Mouse (Mus musculus) monocyte, adult 5-6 weeks (primary cell): ENCODE measurements around the gene Chtf18. TPM values are rescaled to one million over a fixed set of nuclear protein-coding genes. Genes with fewer than 3 reads are reported as not detected.

Experiments used
- ATAC-seq: fragments of 153-309, 156-312 bp; replicated peaks from 2 replicates; pipeline ENCODE4 v1.8.0; 2017; ENCODE audit warnings: mild to moderate bottlenecking; ENCODE audit not compliant: low TSS enrichment, insufficient number of reproducible peaks, severe bottlenecking, poor library complexity, low FRiP score
- total RNA-seq: library from RNA; stranded (forward); fragments of 200-1000, 200-491, 200-594 nt; gene quantifications from 3 replicates; pipeline ENCODE4 v1.2.3, GENCODE M21; 2017

The Chtf18 gene
- 1.1 to 5.0 TPM (median 3.0 TPM) in 3 replicates for total RNA-seq

DNA sequence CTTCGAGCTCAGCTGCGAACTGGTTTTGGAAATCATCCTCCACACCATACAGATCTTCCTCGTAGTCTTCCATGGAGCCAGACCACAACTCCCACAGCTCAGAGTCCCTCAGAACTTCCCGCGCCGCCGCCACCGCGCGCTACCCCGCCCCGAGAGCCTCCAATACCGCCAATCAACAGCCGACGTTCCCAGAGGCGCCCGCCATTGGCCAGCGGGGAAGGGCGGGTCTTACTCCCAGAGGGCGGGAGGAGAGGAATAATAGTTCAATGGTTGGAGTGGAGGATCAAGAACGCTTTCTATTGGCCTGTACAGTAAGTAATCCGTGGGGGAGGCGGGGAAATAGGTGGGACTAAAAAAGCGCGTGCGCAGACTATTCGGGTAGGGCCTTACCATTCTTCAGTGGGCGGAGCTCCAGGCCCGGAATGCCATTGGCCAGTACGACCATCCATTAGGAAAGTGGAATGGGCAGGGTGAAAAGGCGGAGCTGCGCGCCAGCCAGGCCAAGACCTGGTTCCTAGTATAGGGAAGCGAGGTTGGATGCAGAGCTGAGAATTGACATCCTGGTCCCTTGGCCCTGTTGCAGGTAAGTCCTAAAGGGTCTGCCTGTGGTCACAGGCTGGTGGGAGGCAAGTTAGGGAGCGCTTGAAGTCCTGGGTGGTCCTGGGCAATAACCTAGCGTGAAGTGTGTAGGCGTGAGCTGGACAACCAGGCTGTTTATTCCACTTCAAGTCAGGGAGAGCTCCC, at the start of gene Chtf18, which contains the start of gene Rpusd1:
Chtf18 (minus strand) TSS at position 155 of the 744 bp plus-strand sequence.
Rpusd1 (plus strand) TSS at position 406 of the 744 bp plus-strand sequence.
- ATAC-seq, result peak; percentile 92

DNA sequence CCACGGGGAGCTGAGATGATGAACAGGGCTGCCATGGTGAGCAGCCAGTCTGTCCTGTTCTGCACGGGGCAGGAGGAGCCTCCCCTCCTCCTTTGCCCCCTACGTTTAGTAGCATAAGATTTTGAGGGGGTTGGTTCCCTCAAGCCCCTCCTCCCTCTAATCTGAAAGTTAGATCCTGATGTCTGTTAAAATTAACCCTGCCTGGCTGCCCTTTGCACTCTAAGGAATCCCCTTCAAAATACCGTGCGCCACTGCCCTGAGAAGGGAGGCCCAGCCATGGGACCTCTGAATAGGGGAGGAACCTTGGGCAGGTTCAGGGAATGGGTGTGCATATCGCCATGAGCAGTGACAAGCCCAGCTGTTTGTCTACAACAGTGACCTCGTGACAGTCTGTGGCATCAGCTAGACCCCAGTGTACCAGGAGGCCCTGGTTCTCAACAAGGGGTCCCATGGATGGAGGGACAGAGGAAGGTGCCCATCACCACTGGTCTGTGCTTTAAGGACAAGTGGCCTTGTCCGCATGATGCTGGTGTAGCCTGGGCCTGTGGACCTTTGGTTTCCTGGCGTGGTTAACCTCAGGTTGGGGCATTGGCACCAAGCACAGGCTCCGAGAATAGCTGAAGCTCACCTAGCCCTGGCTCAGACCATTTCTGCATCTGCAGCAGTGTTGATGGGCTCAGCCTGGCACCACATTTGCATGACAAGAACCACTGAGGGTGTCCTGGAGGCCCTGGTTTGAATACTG, 48.3 kb upstream of the Chtf18 start:
- ATAC-seq, result no peak

DNA sequence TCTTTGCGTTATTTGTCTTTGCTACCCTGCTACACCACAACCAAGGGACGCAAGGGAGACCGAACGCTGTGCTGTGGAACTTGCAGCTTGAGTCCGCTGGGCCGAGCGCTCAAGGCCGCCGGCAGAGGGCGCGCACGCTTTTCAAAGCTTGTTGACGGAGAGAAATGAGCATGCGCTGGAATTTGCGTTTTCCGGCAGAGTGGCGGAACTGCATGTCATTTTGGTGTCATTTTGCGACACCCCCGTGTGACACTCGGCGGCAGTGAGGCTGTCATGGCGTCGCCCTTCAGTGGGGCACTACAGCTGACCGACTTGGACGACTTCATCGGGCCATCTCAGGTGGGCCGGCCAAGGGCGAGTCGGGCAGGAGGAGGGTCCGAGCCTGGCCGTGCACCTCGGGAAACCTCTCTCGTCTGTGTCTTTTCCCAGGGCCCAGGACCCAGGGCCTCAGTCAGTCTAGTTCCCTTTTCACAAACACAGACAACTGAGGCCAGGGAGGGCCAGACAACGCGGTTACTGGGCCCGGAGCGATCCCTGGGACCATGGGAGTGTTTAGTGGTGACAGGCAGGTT, 46.4 kb upstream of the Chtf18 start, which contains the start of gene Narfl:
Narfl (plus strand) TSS at position 228 of the 572 bp plus-strand sequence.
- ATAC-seq, result peak; percentile 97

DNA sequence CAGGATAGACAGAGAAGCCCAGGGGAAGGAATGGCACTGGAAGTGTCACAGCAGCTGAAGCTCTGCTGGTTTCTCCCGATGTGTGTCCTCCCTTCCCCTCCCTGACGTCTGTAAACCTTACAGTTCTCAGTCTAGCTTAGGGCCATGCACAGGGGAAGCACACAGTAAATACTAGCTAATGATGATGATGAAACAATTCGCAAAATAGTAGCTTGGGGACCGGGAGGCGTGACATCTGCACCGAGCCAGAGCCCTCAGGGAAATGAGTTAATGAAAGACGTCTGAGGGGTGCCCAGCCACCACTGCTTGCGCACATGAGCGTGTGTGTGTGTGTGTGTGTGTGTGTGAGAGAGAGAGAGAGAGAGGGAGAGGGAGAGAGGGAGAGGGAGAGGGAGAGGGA, 42.1 kb upstream of the Chtf18 start:
- no peak for ATAC-seq

DNA sequence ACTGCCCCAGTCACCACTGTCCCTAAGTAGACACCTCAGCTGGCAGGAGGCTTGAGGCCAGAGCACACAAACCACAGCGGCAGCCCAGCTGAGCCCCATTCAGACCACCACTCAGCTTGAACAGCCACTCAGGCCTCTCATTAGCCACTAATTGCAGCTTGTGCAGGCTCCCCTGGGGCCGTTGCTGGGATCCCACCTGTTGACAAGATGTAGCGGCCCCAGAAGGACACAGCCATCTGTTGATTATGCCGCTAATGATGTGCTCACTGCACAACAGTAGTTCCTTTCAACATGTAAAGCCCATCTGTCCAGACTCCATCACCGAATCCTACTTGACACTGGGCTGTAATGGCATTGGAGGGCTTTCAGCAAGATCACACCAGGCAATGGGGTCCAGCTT, 38.7 kb upstream of the Chtf18 start:
- no peak for ATAC-seq

DNA sequence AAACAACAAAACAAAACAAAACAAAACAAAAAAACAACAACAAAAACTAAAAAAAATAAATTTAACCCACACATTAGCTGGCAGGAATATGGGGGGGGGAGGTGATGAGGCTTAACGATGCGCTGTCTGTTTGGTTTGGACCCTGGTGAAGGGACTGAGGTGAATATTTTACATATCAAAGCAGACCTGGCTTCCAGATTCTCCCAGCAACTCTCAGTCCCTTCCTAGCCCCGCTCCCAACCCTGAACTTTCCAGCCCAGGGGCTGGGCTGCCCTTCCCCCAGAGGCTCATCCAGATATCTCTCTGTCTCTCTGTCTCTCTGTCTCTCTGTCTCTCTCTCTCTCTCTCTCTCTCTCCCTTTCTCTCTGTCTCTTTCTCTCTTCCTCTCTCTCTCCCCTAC, 35.4 kb upstream of the Chtf18 start:
- no peak for ATAC-seq

DNA sequence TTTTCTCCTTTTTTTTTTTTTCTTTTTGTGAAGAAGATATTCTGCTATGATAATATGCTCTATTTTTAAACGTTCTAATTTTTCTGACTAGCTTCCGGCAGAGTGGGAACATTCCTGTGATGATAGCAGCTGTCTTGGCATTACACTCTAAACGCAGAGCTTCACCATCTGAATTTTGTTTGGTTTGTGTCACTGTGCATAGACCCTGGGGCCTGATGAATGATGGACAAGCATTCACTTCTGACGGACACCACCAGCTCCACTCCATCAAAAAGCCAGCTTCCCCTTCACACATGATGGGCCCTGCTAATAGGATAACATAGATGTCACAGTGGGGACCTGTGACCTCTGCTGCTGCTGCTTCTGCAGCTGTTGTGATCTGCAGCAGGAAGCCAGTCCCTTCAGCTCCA, 34.3 kb upstream of the Chtf18 start:
- ATAC-seq, result no peak

DNA sequence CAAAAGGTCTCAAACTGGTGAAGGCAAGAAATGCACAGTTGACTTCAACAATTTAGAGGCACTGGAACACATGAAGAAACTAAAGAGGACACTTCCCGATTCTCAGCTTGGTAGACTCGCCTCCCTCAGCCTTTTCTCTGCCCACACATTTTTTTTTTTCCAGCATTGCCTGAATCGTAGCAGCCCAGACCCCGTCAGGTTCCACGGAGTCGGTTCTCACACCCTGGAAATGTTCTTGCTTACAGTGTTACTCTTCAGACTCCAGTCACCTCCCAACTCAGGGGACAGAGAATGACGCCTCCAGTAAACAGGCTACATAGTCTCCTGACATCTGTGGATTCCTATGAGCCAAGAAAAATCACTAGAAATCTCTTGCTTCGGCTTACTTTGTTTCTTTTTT, 32.9 kb upstream of the Chtf18 start:
- ATAC-seq, result no peak

DNA sequence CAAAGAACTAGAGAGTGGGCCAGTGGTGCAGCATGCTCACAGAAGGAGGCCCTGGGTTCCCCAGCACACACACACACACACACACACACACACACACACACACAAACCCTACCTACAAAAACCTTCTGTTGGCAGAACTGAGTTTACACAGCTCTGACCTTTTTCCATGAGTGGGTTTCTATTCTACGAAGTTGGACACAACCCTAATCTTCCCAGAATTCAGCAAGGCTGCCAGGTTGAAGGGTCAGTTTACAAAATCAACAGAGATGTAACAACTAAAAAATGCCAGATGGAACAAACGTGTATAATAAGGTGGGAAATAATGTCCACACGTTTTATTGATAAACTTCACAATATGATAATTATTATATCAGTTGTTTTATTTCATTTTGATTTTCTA, 30.5 kb upstream of the Chtf18 start:
- ATAC-seq, result no peak

DNA sequence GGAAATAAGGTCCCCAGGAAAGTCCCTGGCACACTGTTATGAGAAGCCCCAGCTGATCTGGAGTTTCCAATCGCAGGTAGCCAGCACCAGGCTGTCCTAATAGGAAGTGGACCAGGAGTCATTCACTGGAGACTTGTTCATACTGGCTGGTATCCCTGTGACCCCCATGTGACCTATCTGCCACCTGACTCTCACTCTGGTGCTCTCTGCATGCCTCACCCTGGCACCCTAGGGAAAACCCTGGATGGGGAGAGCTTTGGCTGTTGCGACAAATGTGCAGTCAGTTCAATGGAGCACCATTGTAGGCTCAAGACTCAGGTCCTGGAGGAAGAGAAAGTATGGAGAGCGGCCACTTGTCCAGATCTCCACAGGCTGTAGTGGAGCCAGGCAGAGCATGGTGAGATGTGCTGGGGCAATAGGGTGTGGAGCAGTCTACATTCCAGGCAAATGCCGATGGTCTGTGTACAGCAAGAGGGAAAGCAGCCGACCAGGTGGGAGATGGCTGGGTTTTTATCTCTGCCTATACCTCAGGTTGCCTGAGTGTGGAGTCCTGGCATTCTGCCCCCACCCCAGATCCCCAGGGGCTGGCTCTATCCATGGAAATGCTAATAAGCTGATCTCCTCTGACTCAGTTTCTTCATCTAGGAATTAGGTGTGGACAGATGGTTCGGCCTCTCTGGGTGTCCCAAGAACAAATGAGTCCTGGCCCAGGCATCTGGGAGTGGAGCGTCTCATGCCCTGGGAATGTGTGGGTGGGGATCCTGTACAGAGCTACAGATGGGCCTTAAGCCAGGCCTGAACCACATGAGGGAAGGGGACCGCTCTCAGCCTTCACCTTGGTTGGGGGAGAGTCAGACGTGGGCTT, 29.4 kb upstream of the Chtf18 start:
- no peak for ATAC-seq

DNA sequence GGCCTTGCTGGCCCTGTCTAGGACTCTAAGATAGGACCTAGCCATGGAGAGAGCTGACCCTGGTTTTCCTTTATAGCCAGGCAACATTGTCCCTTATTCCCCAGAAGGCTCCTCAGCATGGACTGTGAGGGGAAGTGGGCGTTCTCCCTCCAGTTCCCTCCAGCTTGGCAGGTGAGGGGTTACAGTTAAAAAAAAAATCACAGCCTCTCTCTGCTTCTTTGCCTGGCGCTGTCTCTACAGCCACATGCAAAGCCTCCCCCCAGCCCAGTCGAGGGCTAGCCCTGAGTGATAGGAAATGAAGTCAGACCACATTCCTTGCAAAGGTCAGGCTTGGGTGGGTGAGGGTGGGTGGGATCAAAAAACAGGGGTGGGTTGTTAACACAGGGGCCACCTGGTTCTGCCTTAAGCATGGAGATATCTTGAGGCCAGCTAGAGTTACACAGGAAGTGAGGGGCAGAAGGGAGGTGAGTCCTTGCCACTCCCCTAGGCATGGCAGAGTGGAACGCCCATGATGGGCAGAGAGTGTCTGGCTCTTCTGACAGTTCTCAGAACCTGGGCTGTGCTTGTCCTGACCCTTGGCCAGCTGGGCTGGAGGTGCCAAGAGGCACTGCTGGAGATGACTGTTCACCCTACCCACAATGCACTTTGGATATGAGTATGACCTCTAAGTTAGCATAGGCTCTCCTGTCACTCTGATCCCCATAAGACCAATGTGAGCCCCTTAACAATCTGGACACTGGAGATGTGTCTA, 28.6 kb upstream of the Chtf18 start:
- ATAC-seq, result no peak

DNA sequence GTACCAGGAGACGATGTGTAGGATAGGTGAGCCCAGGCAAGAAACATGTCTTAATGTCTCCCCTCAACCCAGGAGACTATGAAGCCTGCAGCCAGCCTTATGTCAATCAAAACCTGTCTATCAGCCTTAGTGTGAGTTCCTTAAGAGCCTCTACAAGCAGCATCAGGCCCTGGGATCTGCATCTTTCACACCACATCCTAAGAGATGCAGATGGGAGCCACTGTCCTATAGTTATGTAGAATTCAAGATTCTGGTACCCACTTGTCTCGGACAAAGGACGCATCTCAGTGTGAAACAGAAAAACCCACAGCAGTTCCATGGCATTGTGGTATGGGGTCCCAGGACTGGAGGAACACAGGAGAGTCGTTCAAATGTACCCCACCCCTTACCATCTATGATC, 27.9 kb upstream of the Chtf18 start:
- ATAC-seq, result no peak

DNA sequence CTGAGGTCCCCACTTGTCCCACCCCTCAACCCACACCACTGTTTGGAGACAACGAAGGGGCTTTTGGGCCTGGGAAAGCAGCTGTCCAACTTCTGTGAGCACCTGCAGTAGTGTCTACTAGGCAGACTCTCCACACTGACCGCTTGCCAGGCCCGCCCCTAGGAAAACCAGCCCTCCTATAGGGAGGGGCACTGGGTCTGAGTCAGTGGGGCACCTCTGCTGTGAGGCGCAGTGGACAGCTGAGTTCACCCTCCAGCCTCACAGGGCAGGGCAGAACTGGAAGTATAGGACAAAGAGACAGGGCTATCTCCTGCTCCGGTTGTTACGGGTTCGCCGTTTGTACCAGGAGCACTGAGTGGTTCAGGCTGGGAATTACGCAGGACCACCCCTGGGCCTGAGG, 27.0 kb upstream of the Chtf18 start, which contains the start of gene Msln:
Msln (minus strand) TSS at position 138 of the 400 bp plus-strand sequence.
- no peak for ATAC-seq

DNA sequence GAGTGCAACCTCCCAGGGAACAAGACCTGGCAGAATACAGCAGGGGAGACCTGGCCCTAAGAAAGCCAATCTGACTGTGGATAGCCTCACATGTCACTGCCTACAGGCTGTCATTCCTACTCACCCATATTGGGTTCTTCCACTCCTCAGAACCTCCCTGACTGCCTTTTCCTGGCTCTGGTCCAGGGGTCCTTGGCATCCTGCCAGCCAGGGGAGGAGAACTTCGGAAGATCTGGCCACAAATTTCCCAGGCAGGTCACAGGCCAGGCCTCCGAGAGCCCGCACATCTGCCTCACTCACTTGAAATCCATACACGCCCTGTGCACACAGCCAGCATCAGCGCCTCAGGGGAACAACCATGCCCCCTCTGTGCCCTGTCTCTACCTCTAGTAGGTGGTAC, 24.2 kb upstream of the Chtf18 start:
- no peak for ATAC-seq

DNA sequence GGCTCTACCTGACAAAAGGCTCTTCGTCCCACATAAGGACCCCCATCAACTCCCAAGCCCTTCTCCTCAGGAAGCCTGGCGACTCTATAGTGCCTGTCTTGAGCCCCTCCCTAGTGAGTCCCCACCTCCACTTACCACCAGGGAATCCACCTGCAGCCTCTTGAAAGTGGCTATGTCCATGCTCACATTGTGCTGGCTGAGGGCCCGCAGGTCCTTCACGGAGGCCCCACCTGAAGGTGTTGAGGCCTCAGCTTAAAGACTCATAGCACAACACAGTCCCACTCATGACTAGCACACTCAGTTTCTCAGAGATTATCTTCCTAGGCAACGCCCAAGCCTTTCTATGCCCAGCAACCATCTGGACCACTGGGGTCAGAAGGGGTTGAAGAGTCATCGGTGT, 22.1 kb upstream of the Chtf18 start:
- ATAC-seq, result no peak

DNA sequence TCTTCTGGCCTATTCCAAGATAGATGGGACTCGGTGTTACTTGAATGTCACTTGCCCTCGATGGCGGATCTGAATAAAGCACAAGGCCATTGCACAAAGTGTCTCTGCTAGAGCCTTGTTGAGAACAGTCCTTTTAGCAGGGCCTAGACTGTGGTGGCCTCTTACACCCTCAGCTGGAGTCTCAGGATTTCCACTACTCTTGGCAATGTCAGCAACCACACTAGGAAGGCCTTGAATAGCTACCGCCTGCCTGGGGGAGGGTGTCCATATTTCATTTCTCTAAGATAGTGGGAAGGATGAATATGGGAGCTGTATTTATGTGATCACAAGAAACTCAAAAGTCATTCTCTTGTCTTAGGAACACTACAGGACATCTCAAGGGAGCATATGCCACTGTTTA, 21.0 kb upstream of the Chtf18 start:
- no peak for ATAC-seq

DNA sequence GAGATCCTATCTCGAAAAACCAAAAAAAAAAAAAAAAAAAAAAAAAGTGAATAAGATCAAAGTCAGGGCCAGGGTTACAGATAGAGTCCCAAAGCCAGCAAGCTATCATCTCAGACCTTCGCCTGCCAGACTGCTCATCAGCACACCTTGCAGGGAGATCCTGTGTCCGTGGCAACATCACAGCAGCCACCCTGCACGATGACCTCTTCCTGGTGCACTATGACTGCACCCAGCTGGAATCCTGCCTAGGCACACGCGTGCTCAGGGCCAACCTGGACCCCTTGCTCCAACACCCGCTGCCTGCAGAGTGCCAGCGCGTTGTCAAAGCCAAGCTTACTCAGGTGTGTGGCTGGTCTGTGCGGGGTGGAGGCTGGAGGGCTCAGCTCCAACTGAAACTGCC, 17.1 kb upstream of the Chtf18 start:
- ATAC-seq, result no peak

DNA sequence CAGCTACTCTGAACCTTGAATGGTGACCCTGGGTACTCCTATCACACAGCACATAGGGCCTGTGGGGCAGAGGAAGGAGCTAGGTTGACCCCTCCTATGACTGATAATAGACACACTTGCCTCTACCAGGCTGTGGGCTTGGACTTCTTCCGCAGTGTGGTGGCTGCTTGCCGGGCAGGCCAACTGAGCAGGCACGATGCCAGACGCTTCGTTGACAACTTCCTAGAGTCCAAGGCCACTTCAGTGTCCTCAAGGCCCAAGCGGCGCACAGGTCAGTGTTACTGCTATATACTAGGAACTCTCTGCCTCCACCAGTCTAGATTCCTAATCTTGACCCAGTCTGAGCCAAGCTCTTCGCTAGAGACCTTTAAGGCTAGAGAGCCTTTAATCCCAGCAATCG, 16.6 kb upstream of the Chtf18 start:
- ATAC-seq, result no peak
